Mouse (Mus musculus): ENCODE data around the gene Gm10096. TPM values are rescaled to one million over a fixed set of nuclear protein-coding genes. Genes with fewer than 3 reads are reported as not detected.
"Not testable (repeated sequence)": the region's sequence is repeated elsewhere in the genome, so short reads cannot be mapped to it uniquely, and the experiment has no call there.

Gene Gm10096
- polyA plus RNA-seq (2015; fragmentation: Nextera tagmentation; extraction: Ambion mirVana) = not detected in 2 replicates

GRCm38 (mm10) chrX:28954602-28955001 lies at the start of gene Gm10096:
Gene Gm10096 (minus strand): TSS chrX:28954702.
- not testable (repeated sequence) for H3K4me2 ChIP-seq (ENCODE audit: low read depth, low read length); H3K4me3 ChIP-seq (ENCODE audit: low read length); H3K27me3 ChIP-seq (ENCODE audit: control insufficient read depth, insufficient read depth, low read depth, low read length); H3K27ac ChIP-seq (ENCODE audit: low read length); H3K9ac ChIP-seq (ENCODE audit: low read length); H3K36me3 ChIP-seq (ENCODE audit: control insufficient read depth, insufficient read depth, low read length); ATAC-seq (ENCODE audit: low read depth); H3K9me3 ChIP-seq (ENCODE audit: control insufficient read depth, low read length); H3K4me1 ChIP-seq (replicated peaks; ENCODE audit: control insufficient read depth, insufficient read depth, low read length)
- WGBS = no CpG with 5 or more reads among the region's 5 CpGs

Measured in lung, embryonic 16.5 days (tissue).